Mouse (Mus musculus): ENCODE measurements around the gene Dao. TPM values are rescaled to one million over a fixed set of nuclear protein-coding genes. Genes with fewer than 3 reads are reported as not detected.

Dao gene
- total RNA-seq, 2 experiments from 2014 or later, result not detected

DNA sequence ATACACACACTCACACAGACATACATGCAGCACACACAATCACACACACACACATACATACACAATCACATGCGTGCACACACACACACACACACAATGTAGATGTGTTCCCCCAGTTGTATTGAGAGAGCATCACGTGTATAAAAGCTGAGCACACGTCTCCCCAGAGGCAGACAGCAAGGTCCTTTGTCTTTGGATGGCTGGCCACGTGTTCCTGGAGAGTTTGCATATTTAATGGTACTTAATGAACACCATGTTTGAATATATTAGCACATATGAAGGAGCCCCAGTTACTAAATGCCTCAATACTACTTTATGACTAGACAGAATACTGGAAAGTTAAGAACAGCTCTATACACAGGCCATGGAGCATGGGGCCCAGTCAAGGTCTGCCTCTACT is 60.5 kb downstream of the Dao start:
- DNase-seq, result no peak
- intact Hi-C loops (cut with DNase I), result no loop called here

DNA sequence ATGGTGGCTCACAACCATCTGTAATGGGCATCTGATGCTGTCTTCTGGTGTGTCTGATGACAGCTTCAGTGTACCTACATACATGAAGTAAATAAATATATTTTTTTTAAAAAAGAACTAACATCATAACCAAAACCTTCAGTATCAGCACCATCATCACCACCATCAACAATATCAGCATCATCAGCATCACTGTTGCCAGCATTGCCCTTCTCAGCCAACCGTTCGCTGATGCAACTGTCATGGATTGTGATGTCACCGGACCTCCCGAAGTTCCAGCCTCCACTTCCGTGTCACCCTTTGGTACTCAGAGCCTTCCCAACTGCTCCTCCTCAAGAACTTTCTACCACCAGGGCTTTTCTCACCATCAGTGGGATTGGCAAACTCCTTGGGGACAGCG is 61.7 kb downstream of the Dao start, which contains the start of gene Usp30:
Gene Usp30 (plus strand): TSS at position 301 of the 400 bp plus-strand sequence.
- intact Hi-C loops (cut with DNase I), result no loop called here

DNA sequence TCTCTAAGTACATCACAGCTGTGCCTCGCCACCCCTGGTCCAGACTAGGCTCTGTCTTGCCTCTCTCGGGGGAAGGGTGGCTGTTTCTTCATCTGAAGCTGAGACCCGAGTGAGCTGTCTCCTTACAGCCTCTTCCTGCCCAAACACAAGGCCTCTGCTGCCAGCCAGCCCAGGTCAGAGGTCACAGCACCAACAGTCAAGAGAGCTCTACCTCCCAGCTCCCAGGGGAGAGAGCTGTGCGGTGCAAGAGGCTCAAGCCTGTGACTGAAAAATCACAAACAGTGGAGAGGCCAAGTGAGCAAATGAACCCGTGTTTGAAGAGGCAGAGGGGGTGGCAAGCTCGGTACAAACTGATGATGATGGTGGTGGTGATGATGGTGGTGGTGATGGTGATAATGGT is 63.1 kb downstream of the Dao start:
- DNase-seq, result no peak
- intact Hi-C loops (cut with DNase I), result no loop called here

More for the DNA sequence above, 61.7 kb downstream of the Dao start, which contains the start of gene Usp30:
- DNase-seq, result no peak

DNA sequence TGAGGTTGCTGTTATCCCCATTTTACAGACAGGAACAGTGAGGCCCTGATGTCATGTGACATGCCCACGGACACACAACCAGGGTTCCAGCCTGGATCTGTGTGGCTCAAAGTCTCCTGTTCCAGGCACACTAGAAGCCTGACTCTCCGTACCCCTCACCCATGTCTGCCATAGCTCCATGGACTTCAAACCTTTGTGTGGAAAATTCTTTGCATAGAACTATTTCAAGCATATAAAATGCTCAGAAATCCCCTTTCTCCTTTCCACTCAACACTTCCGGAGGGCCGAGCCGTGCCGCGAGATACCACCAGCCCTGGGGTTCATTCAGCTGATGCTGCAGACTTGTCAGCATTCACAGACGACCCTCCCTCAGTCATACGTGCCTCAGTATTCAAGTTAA is 64.0 kb downstream of the Dao start:
- intact Hi-C loops (cut with DNase I), result no loop called here
- DNase-seq, result no peak

DNA sequence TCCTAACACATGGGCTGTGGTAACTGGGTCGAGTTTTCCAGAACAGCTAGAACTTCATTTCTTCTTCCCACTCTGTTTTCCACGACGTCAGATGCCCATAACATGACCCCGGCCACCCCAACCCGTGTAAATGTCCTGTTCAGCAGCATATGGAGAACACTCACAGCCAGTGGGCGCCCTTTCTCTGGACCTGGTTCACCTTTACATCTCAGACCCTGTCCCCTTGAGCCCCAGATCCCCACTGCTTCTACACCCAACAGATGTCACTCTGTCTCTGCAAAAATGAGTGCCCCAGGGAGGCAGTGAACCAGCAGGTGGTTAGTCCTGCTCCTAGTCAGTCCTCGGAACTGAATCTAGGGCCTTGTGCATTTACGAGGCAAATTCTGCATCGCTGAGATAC is 64.5 kb downstream of the Dao start:
- intact Hi-C loops (cut with DNase I), result no loop called here
- no peak for DNase-seq

DNA sequence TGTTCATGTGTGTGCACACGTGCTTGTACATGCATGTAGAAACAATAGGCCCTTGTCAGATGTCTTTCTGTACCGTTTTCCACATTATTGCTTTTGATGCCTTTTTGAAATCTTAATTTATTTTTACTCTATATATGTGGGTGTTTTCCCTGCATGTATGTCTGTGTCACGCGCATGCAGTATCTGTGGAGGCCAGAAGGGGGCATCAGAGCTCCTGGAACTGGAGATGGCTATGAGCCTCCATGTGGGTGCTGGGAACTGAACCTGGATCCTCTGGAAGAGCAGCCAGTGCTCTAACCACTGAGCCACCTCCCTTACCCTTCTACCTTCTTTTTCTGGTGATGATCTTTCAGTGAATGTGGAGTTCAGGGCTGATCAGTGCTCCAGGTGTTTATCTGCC is 67.4 kb downstream of the Dao start:
- no peak for DNase-seq
- intact Hi-C loops (cut with DNase I), result no loop called here

DNA sequence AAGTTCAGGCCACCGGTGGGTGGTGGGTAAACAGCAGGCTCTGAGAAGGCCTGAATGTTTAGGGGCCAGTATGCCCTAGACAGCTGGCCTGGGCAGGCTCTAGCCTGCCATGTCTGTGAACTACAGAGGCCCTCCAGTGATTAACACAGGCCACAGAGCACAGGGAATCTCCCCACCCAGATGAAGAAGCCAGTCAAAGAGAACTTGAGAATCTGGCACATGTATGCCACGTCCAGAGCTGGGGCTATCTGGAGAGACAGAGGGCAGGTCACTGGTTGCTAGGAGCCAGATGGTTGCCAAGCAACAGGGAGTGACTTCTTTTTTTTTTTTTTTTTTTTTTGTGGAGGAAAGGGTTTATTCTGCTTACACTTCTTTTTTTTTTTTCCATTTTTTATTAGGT is 68.8 kb downstream of the Dao start:
- intact Hi-C loops (cut with DNase I), result no loop called here
- DNase-seq, result no peak

Other genes starting within 250 kb of the Dao start
- gene Sart3, start 231.2 kb upstream of the Dao start, total RNA-seq (2021), result 10 to 100 TPM; 12.4 to 16.6 TPM
- gene Iscu, start 231.0 kb upstream of the Dao start, total RNA-seq (2021), result 100 to 1,000 TPM; 164 to 172 TPM
- gene Tmem119, start 203.2 kb upstream of the Dao start, total RNA-seq (2021), result 1 to 10 TPM; 5.6 to 5.9 TPM
- gene Selplg, start 171.1 kb upstream of the Dao start, total RNA-seq (2021), result 1 to 10 TPM; 3.1 to 4.6 TPM
- 10 to 100 TPM; 34.3 to 37.5 TPM for gene Coro1c, start 94.9 kb upstream of the Dao start, total RNA-seq (2021)
- 10 to 100 TPM; 14.7 to 15.7 TPM for gene Ssh1, start 9.8 kb upstream of the Dao start, total RNA-seq (2021)
- gene Usp30, start 61.8 kb downstream of the Dao start, total RNA-seq (2021), result 10 to 100 TPM; 11.3 to 13.5 TPM
- not detected for gene Svop, start 87.9 kb downstream of the Dao start, total RNA-seq (2021)
- 1 to 10 TPM; 1.2 to 1.5 TPM for gene Alkbh2, start 124.5 kb downstream of the Dao start, total RNA-seq (2021)
- 10 to 100 TPM; 26.4 to 27.3 TPM for gene Ung, start 126.7 kb downstream of the Dao start, total RNA-seq (2021)
- 100 to 1,000 TPM; 232 to 242 TPM for gene Acacb, start 142.8 kb downstream of the Dao start, total RNA-seq (2021)

Measured in heart, postnatal 36 days (tissue).